Mouse (Mus musculus): Measurements from ENCODE around the gene Fyb2. TPM values are rescaled to one million over a fixed set of nuclear protein-coding genes. Genes with fewer than 3 reads are reported as not detected.
A peak's percentile ranks its signal among the peaks of the same experiment; 100 is the strongest.

The Fyb2 gene
- total and polyA plus RNA-seq, 3 experiments: 0.08 to 0.10 TPM; not detected in 1

DNA sequence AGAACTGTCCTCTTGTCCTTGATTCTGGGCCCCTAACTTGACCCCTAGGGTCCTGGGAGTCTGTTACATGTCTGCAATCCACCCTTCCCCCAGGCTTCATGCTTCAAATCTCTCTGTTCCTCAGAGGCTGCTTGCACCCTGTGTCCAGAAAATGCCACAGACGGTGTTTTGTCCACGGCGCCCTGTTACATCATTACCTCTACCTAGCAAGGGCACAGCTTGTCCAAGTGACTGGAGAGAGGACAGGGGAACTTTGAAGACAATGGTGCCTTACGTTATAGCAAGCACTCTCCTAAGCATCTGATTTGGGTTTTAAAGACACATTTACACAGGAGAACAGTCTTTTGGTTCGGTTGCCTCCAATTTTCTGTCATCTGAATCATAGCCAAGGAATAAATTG, 19.7 kb upstream of the Fyb2 start:
- Histone ChIP-seq H3K9ac (ENCODE audit: control insufficient read depth, low read depth, low read length, poor library complexity, severe bottlenecking) (no peak overlapping the region), H3K4me3 (ENCODE audit: control insufficient read depth in 1 of 2, insufficient read depth in 1 of 2, low read depth in 2 of 2, low read length in 2 of 2) (no peak overlapping the region), H3K79me2 (ENCODE audit: control insufficient read depth, insufficient read depth, low read length, poor library complexity) (no peaks in the 10 kb centered on the region), H3K36me3 (ENCODE audit: control insufficient read depth in 1 of 2, insufficient read depth in 2 of 2, low read length in 2 of 2) (no peaks in the 10 kb centered on the region), H3K9me3 (replicated peaks; ENCODE audit: insufficient read depth, low read length) (no peaks in the 10 kb centered on the region), H3K27ac (ENCODE audit: control insufficient read depth, low read depth, low read length) (no peak overlapping the region), H3K27me3 (ENCODE audit: control insufficient read depth in 1 of 2, insufficient read depth in 2 of 2, low read length in 2 of 2) (no peaks in the 10 kb centered on the region), H3K4me1 (ENCODE audit: control insufficient read depth in 1 of 2, insufficient read depth in 2 of 2, low read length in 2 of 2) (no peaks in the 10 kb centered on the region)
- TF ChIP-seq ETS1 (IDR thresholded peaks at IDR 0.05; ENCODE audit: low read depth, low read length) (no peak), TBP (IDR thresholded peaks at IDR 0.05; ENCODE audit: low read depth, low read length) (no peak), RAD21 (IDR thresholded peaks at IDR 0.05; ENCODE audit: low read depth, low read length) (no peak), CHD2 (IDR thresholded peaks at IDR 0.05; ENCODE audit: low read length) (no peak), EP300 (IDR thresholded peaks at IDR 0.05; ENCODE audit: low read depth in 1 of 2, low read length in 2 of 2) (no peak), MYB (IDR thresholded peaks at IDR 0.05; ENCODE audit: low read depth, low read length) (no peak), CHD1 (IDR thresholded peaks at IDR 0.05; ENCODE audit: low read depth, low read length) (no peak), TCF12 (IDR thresholded peaks at IDR 0.05; ENCODE audit: low read depth, low read length) (no peak), CTCF (IDR thresholded peaks at IDR 0.05 in 2 of 3, conservative IDR thresholded peaks at IDR 0.05 in 1 of 3; ENCODE audit: control insufficient read depth in 1 of 3, insufficient read depth in 1 of 3, low read depth in 2 of 3, low read length in 3 of 3, poor library complexity in 1 of 3, severe bottlenecking in 1 of 3) (no peak), ELF1 (IDR thresholded peaks at IDR 0.05; ENCODE audit: low read depth, low read length) (no peak), POLR2AphosphoS5 (IDR thresholded peaks at IDR 0.05; ENCODE audit: borderline replicate concordance, low read depth, low read length) (no peak), JUND (IDR thresholded peaks at IDR 0.05; ENCODE audit: low read depth, low read length) (no peak), GABPA (IDR thresholded peaks at IDR 0.05; ENCODE audit: low read depth, low read length) (no peak), E2F4 (IDR thresholded peaks at IDR 0.05; ENCODE audit: borderline replicate concordance, low read depth, low read length) (no peak), ZNF384 (IDR thresholded peaks at IDR 0.05; ENCODE audit: low read depth, low read length) (no peak), MEF2A (IDR thresholded peaks at IDR 0.05; ENCODE audit: extremely low read depth, insufficient replicate concordance, low read depth, low read length, poor library complexity, severe bottlenecking) (no peak)
- DNase-seq (ENCODE audit: low read depth, low spot score): no peak

DNA sequence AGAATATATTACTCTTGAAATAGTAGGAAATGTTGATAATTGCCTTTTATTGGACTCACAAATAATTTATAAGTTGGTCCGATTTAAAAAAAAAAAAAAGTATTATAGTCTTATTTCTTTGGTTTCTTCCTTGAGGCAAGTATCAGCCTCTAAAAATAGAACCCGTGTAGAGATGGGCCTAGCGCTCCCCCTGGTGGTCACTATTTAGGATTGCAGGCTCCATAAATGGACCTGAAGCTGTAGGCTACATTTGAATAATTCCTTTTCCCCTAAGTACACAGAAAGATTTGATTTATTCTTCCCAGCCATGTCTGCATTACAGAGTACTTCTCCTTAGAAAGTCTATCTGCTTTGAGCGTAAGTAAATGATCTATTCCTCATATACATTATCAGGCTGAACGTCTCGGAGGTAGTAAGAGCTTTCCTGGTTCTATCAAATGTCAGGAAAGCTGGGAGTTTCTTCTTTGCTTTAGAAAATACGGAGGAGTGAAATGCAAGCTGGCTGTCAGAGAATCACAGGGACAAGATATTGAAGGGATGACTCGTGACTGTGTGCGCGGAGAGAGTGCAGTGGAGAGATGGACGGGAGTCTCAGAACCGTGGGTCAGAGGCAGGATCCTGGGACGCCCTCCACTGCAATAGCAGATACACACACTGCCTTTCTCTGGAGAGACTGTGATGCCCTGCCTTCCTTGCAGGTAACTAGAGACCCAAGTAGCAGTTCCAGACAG, 19.1 kb upstream of the Fyb2 start:
- Histone ChIP-seq H3K79me2 (ENCODE audit: control insufficient read depth, insufficient read depth, low read length, poor library complexity) (no peaks in the 10 kb centered on the region), H3K9me3 (replicated peaks; ENCODE audit: insufficient read depth, low read length) (no peaks in the 10 kb centered on the region), H3K27me3 (ENCODE audit: control insufficient read depth in 1 of 2, insufficient read depth in 2 of 2, low read length in 2 of 2) (no peaks in the 10 kb centered on the region), H3K27ac (ENCODE audit: control insufficient read depth, low read depth, low read length) (no peak overlapping the region), H3K4me3 (ENCODE audit: control insufficient read depth in 1 of 2, insufficient read depth in 1 of 2, low read depth in 2 of 2, low read length in 2 of 2) (no peak overlapping the region), H3K9ac (ENCODE audit: control insufficient read depth, low read depth, low read length, poor library complexity, severe bottlenecking) (no peak overlapping the region), H3K4me1 (ENCODE audit: control insufficient read depth in 1 of 2, insufficient read depth in 2 of 2, low read length in 2 of 2) (no peaks in the 10 kb centered on the region), H3K36me3 (ENCODE audit: control insufficient read depth in 1 of 2, insufficient read depth in 2 of 2, low read length in 2 of 2) (no peaks in the 10 kb centered on the region)
- peak; percentile 66 for DNase-seq (ENCODE audit: low read depth, low spot score)
- TF ChIP-seq RCOR1 (IDR thresholded peaks at IDR 0.05; ENCODE audit: low read depth, low read length) (no peak), MYB (IDR thresholded peaks at IDR 0.05; ENCODE audit: low read depth, low read length) (no peak), SMC3 (IDR thresholded peaks at IDR 0.05; ENCODE audit: low read depth, low read length) (peak; percentile 86), SIN3A (IDR thresholded peaks at IDR 0.05; ENCODE audit: low read length) (no peak), POLR2A (IDR thresholded peaks at IDR 0.05; ENCODE audit: control insufficient read depth in 1 of 2, insufficient read depth in 1 of 2, low read depth in 1 of 2, low read length in 2 of 2, poor library complexity in 1 of 2) (no peak), MAZ (IDR thresholded peaks at IDR 0.05; ENCODE audit: low read depth, low read length) (no peak), ZNF384 (IDR thresholded peaks at IDR 0.05; ENCODE audit: low read depth, low read length) (no peak), MYC (IDR thresholded peaks at IDR 0.05; ENCODE audit: low read depth, low read length) (no peak), CHD1 (IDR thresholded peaks at IDR 0.05; ENCODE audit: low read depth, low read length) (no peak), ELF1 (IDR thresholded peaks at IDR 0.05; ENCODE audit: low read depth, low read length) (no peak), POLR2AphosphoS2 (IDR thresholded peaks at IDR 0.05; ENCODE audit: low read length) (no peak), NRF1 (IDR thresholded peaks at IDR 0.05; ENCODE audit: insufficient read depth, low read depth, low read length, poor library complexity, severe bottlenecking) (no peak), MAFK (IDR thresholded peaks at IDR 0.05; ENCODE audit: borderline replicate concordance, low read depth, low read length) (no peak), ZKSCAN1 (IDR thresholded peaks at IDR 0.05; ENCODE audit: low read depth, low read length) (no peak), CHD2 (IDR thresholded peaks at IDR 0.05; ENCODE audit: low read length) (no peak), GABPA (IDR thresholded peaks at IDR 0.05; ENCODE audit: low read depth, low read length) (no peak), NELFE (IDR thresholded peaks at IDR 0.05; ENCODE audit: low read depth, low read length) (no peak), ZC3H11A (IDR thresholded peaks at IDR 0.05; ENCODE audit: low read depth, low read length) (peak; percentile 78), MEF2A (IDR thresholded peaks at IDR 0.05; ENCODE audit: extremely low read depth, insufficient replicate concordance, low read depth, low read length, poor library complexity, severe bottlenecking) (peak; percentile 80; the same call in 1 of the 2 replicates), UBTF (IDR thresholded peaks at IDR 0.05; ENCODE audit: borderline replicate concordance, insufficient read depth, low read depth, low read length) (no peak), CTCF (IDR thresholded peaks at IDR 0.05 in 2 of 3, conservative IDR thresholded peaks at IDR 0.05 in 1 of 3; ENCODE audit: control insufficient read depth in 1 of 3, insufficient read depth in 1 of 3, low read depth in 2 of 3, low read length in 3 of 3, poor library complexity in 1 of 3, severe bottlenecking in 1 of 3) (peak; percentile 62 to 86 (median 83)), TCF12 (IDR thresholded peaks at IDR 0.05; ENCODE audit: low read depth, low read length) (no peak)
